Mouse (Mus musculus) heart, adult 2 months (tissue): ENCODE data around the gene Tmem132d. TPM values are rescaled to one million over a fixed set of nuclear protein-coding genes. Genes with fewer than 3 reads are reported as not detected.

Experiments
- DNase-seq, 2 experiments: peaks; one replicate each; pipeline ENCODE4 v3.0.0; 2021
- H3K27ac ChIP-seq: fragments of 200-600 bp; 2 replicates; pipeline ENCODE4 v1.8.1; 2022
- H3K27me3 ChIP-seq: fragments of 200-500 bp; 2 replicates; pipeline ENCODE4 v1.6.1; 2012; ENCODE audit warnings: mild to moderate bottlenecking, low read length, inconsistent platforms, mixed read lengths; ENCODE audit not compliant: control insufficient read depth, insufficient read depth
- H3K36me3 ChIP-seq: fragments of 200-500 bp; 2 replicates; pipeline ENCODE4 v1.6.1; 2012; ENCODE audit warnings: low read length, inconsistent platforms; ENCODE audit not compliant: control insufficient read depth, insufficient read depth
- H3K4me1 ChIP-seq: fragments of 200-500 bp; 2 replicates; pipeline ENCODE4 v1.6.1; 2011; ENCODE audit warnings: low read length; ENCODE audit not compliant: control insufficient read depth, insufficient read depth
- H3K4me3 ChIP-seq: fragments of 200-600 bp; 2 replicates; pipeline ENCODE4 v1.8.1; 2022
- H3K79me2 ChIP-seq: fragments of 200-500 bp; replicated peaks from 2 replicates; pipeline ENCODE4 v1.6.1; 2012; ENCODE audit warnings: mild to moderate bottlenecking, inconsistent platforms, low read length, moderate library complexity, mixed read lengths; ENCODE audit not compliant: control insufficient read depth, insufficient read depth
- H3K9ac ChIP-seq: fragments of 200-500 bp; 2 replicates; pipeline ENCODE4 v1.6.1; 2012; ENCODE audit warnings: low read depth, mild to moderate bottlenecking, control low read depth, inconsistent platforms, low read length, mixed read lengths
- CTCF ChIP-seq: fragments of 200-600 bp; IDR thresholded peaks from 2 replicates; pipeline ENCODE4 v1.8.1; 2022; ENCODE audit warnings: antibody characterized with exemption, mild to moderate bottlenecking, moderate library complexity
- EP300 ChIP-seq: fragments of 200-500 bp; IDR thresholded peaks from 2 replicates; pipeline ENCODE4 v1.6.1; 2011; ENCODE audit warnings: low read depth, low read length, control low read depth; ENCODE audit not compliant: insufficient read depth
- POLR2A ChIP-seq: fragments of 200-500 bp; IDR thresholded peaks from 2 replicates; pipeline ENCODE4 v1.6.1; 2011; ENCODE audit warnings: mild to moderate bottlenecking, low read depth, low read length, control low read depth; ENCODE audit not compliant: insufficient read depth
- WGBS: fragments of 180-500 bp; shearing (Covaris S2); methylation state at CpG from one replicate; pipeline ENCODE4 v1.1.7; 2018; 5-methylcytosine and 5-hydroxymethylcytosine counted together
- intact Hi-C: fragments of 180-260 bp; cut with DNase I; formaldehyde crosslinking; loops from one replicate; pipeline ENCODE4 v1.15.1; 2025
- polyA plus RNA-seq: library from polyadenylated mRNA; depleted of rRNA; stranded (reverse); fragments of >200 nt; gene quantifications from 2 replicates; pipeline ENCODE4 v1.2.3, GENCODE M21; 2012
- total RNA-seq, 2 experiments: library from RNA; stranded (reverse); gene quantifications; 2 replicates each; pipeline ENCODE4 v1.2.3; 2021

The Tmem132d gene
- total and polyA plus RNA-seq, 3 experiments: 0.03 to 0.06 TPM; not detected in 1

DNA sequence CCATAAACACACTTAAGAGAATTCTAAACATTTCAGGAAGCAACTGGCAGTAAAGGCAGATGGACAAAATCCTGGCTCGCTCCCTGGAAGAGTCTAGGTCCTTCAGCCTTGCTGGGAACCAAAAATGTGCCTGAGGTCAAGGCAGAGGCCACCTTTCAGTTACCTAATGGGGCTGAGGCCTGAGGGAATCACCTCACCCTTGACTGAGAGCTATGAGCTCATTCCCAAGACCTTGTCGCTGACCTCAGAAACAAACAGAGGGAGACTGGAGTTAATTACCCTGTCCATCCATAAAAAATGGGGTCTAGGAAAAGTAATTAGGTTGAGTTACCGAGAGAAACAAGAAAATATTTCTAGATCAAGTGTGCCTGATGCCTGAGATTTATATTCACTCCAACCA is 521.3 kb downstream of the Tmem132d start:
- TF ChIP-seq POLR2A: no peak
- TF ChIP-seq CTCF: no peak
- no peak for TF ChIP-seq EP300
- no peak overlapping the region for H3K9ac ChIP-seq
- no peaks in the 10 kb centered on the region for H3K27me3 ChIP-seq
- 54% methylated on average over 3 of the region's 3 CpGs for WGBS
- DNase-seq: no peak
- no peak overlapping the region for H3K27ac ChIP-seq
- intact Hi-C loops: no loop called here
- no peaks in the 10 kb centered on the region for H3K79me2 ChIP-seq
- H3K36me3 ChIP-seq: no peaks in the 10 kb centered on the region
- H3K4me1 ChIP-seq: no peaks in the 10 kb centered on the region
- H3K4me3 ChIP-seq: no peak overlapping the region

DNA sequence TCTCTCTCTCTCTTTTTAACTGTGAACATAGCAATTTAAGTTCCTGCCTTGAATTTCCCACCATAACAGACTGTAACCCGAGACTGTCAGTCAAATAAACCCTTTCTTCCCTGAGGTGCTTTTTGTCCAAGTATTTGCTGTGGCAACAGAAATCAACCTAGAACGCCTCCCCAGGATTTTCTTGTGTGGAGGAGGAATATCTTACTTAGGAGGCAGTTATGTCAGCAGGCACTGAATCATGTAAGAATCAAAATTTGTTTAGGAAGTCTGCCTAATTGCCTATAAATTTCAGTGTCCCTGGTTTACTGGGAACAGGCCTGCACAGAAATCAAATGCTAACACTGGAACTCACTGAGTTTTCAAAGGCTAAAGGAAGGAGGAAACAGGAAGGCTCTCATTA is 522.5 kb downstream of the Tmem132d start:
- WGBS: 34% methylated on average over 2 of the region's 2 CpGs
- Histone ChIP-seq H3K4me1 (no peaks in the 10 kb centered on the region), H3K9ac (no peak overlapping the region), H3K79me2 (no peaks in the 10 kb centered on the region), H3K36me3 (no peaks in the 10 kb centered on the region), H3K27ac (no peak overlapping the region), H3K4me3 (no peak overlapping the region), H3K27me3 (no peaks in the 10 kb centered on the region)
- no peak for DNase-seq
- TF ChIP-seq CTCF (no peak), EP300 (no peak), POLR2A (no peak)
- intact Hi-C loops: no loop called here

GRCm38 (mm10) chr5:127895176-127895575 is 537.7 kb downstream of the Tmem132d start:
- H3K9ac ChIP-seq: no peak overlapping the region
- no peaks in the 10 kb centered on the region for H3K79me2 ChIP-seq
- H3K36me3 ChIP-seq: no peaks in the 10 kb centered on the region
- 58% methylated on average over 1 of the region's 1 CpGs for WGBS
- intact Hi-C loops: no loop called here
- no peak overlapping the region for H3K27ac ChIP-seq
- DNase-seq: no peak
- H3K27me3 ChIP-seq: no peaks in the 10 kb centered on the region
- no peaks in the 10 kb centered on the region for H3K4me1 ChIP-seq
- H3K4me3 ChIP-seq: no peak overlapping the region
- TF ChIP-seq CTCF (no peak), EP300 (no peak), POLR2A (no peak)

GRCm38 (mm10) chr5:127885566-127886505 is 547.0 kb downstream of the Tmem132d start:
- Histone ChIP-seq H3K36me3 (no peaks in the 10 kb centered on the region), H3K4me1 (no peaks in the 10 kb centered on the region), H3K79me2 (no peaks in the 10 kb centered on the region), H3K4me3 (no peak overlapping the region), H3K9ac (no peak overlapping the region), H3K27ac (no peak overlapping the region), H3K27me3 (no peaks in the 10 kb centered on the region)
- intact Hi-C loops: no loop called here
- TF ChIP-seq POLR2A (no peak), CTCF (no peak)
- no peak for DNase-seq
- WGBS: 85% methylated on average over 18 of the region's 18 CpGs

GRCm38 (mm10) chr5:127883021-127883420 is 549.9 kb downstream of the Tmem132d start:
- Histone ChIP-seq H3K27ac (no peak overlapping the region), H3K9ac (no peak overlapping the region), H3K79me2 (no peaks in the 10 kb centered on the region), H3K4me3 (no peak overlapping the region), H3K27me3 (no peaks in the 10 kb centered on the region), H3K36me3 (no peaks in the 10 kb centered on the region), H3K4me1 (no peaks in the 10 kb centered on the region)
- TF ChIP-seq EP300 (no peak), CTCF (no peak), POLR2A (no peak)
- WGBS: 56% methylated on average over 8 of the region's 10 CpGs
- intact Hi-C loops: no loop called here
- no peak for DNase-seq

DNA sequence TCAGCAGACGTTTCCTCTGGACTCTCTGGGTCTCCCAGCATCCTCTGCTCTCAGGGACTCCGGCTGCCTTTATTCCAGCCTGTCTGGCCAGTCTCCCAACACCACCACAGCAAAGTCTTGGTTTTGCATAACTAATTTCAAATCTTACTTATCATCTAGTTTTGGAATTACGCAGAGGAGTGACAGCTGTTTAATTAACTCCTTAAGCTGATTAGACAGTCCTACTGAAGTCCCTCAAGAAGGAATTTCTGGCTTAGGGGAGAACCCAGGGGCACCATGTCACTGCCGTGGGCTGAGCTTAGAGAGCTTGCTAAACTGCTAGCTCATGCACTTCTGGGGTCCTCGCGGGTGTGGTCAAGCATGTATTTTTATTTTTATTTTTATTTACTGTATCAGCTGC is 558.4 kb downstream of the Tmem132d start:
- H3K9ac ChIP-seq: no peak overlapping the region
- intact Hi-C loops: no loop called here
- H3K4me1 ChIP-seq: no peaks in the 10 kb centered on the region
- H3K79me2 ChIP-seq: no peaks in the 10 kb centered on the region
- DNase-seq: no peak
- no peak overlapping the region for H3K4me3 ChIP-seq
- H3K36me3 ChIP-seq: no peaks in the 10 kb centered on the region
- WGBS: 70% methylated on average over 6 of the region's 6 CpGs
- H3K27ac ChIP-seq: no peak overlapping the region
- H3K27me3 ChIP-seq: no peaks in the 10 kb centered on the region
- TF ChIP-seq POLR2A (no peak), EP300 (no peak), CTCF (no peak)
